Mouse (Mus musculus) CH12.LX (cell line): ENCODE measurements around the gene Trpc1. TPM values are rescaled to one million over a fixed set of nuclear protein-coding genes. Genes with fewer than 3 reads are reported as not detected.

Experiments used
- DNase-seq: peaks from one replicate; pipeline ENCODE4 v3.0.0-alpha.2; 2013; ENCODE audit errors: extremely low read depth
- H3K27ac ChIP-seq: 2 replicates; pipeline ENCODE4 v1.5.1; 2012; ENCODE audit warnings: low read depth, mild to moderate bottlenecking, control low read depth, moderate library complexity; ENCODE audit not compliant: insufficient read depth
- H3K27me3 ChIP-seq: replicated peaks from 2 replicates; pipeline ENCODE3; 2012; ENCODE audit warnings: inconsistent platforms
- H3K36me3 ChIP-seq, 2 experiments: replicated peaks in 1 of 2; 2 replicates each; pipeline versions ENCODE3 to v1.6.1; 2012; ENCODE audit warnings: inconsistent platforms in 1 of 2, low read length in 1 of 2, mild to moderate bottlenecking in 1 of 2, mixed read lengths in 1 of 2, moderate library complexity in 1 of 2; ENCODE audit not compliant: control insufficient read depth in 1 of 2, insufficient read depth in 1 of 2
- H3K4me1 ChIP-seq, 2 experiments: 2 replicates each; pipeline ENCODE4 v1.6.1; 2012; ENCODE audit warnings: inconsistent platforms in 1 of 2, moderate library complexity in 1 of 2; ENCODE audit not compliant: insufficient read depth in 2 of 2, control insufficient read depth in 1 of 2
- H3K4me2 ChIP-seq: 2 replicates; pipeline ENCODE4 v1.6.1; 2012; ENCODE audit warnings: low read depth, mild to moderate bottlenecking, control low read depth; ENCODE audit not compliant: poor library complexity, insufficient read depth, severe bottlenecking
- H3K4me3 ChIP-seq, 3 experiments: fragments of 150-350 bp in 1 of 3; sonication (generic) in 1 of 3; replicated peaks in 1 of 3; 2 replicates each; pipeline versions ENCODE3 to v1.5.1; 2011 to 2012; ENCODE audit warnings: low read depth in 2 of 3, low read length in 2 of 3, mild to moderate bottlenecking in 2 of 3, moderate library complexity in 2 of 3, control low read depth in 1 of 3, improper control_type of control experiment in 1 of 3, inconsistent platforms in 1 of 3, mixed read lengths in 1 of 3; ENCODE audit not compliant: poor library complexity in 1 of 3
- H3K79me2 ChIP-seq: replicated peaks from 2 replicates; pipeline ENCODE4 v1.6.1; 2012; ENCODE audit warnings: mild to moderate bottlenecking, moderate library complexity; ENCODE audit not compliant: control insufficient read depth, poor library complexity, insufficient read depth, severe bottlenecking; ENCODE audit errors: extremely low read depth
- H3K9ac ChIP-seq: 2 replicates; pipeline ENCODE4 v1.6.1; 2012; ENCODE audit warnings: low read depth, mild to moderate bottlenecking, control low read depth, moderate library complexity; ENCODE audit not compliant: insufficient read depth
- H3K9me3 ChIP-seq: replicated peaks from 2 replicates; pipeline ENCODE3; 2012; ENCODE audit warnings: low read length, inconsistent platforms, mixed read lengths
- BHLHE40 ChIP-seq: IDR thresholded peaks from 2 replicates; pipeline ENCODE4 v1.6.1; 2011; ENCODE audit warnings: mild to moderate bottlenecking, low read depth, low read length, improper control_type of control experiment
- CHD1 ChIP-seq: IDR thresholded peaks from 2 replicates; pipeline ENCODE4 v1.6.1; 2012; ENCODE audit warnings: low read depth, low read length, improper control_type of control experiment, inconsistent platforms
- E2F4 ChIP-seq: IDR thresholded peaks from 2 replicates; pipeline ENCODE4 v1.6.1; 2011; ENCODE audit warnings: low read depth, low read length, improper control_type of control experiment; ENCODE audit not compliant: insufficient replicate concordance
- EP300 ChIP-seq: IDR thresholded peaks from 2 replicates; pipeline ENCODE4 v1.6.1; 2011; ENCODE audit warnings: low read length, improper control_type of control experiment
- GABPA ChIP-seq: IDR thresholded peaks from 2 replicates; pipeline ENCODE4 v1.6.1; 2012; ENCODE audit warnings: low read depth, low read length, improper control_type of control experiment, inconsistent platforms; ENCODE audit not compliant: insufficient replicate concordance
- HCFC1 ChIP-seq: IDR thresholded peaks from 2 replicates; pipeline ENCODE4 v1.6.1; 2012; ENCODE audit warnings: low read depth, mild to moderate bottlenecking, inconsistent platforms, low read length, improper control_type of control experiment
- JUN ChIP-seq: IDR thresholded peaks from 2 replicates; pipeline ENCODE4 v1.6.1; 2011; ENCODE audit warnings: low read depth, mild to moderate bottlenecking, low read length, improper control_type of control experiment, moderate library complexity; ENCODE audit not compliant: insufficient read depth
- JUND ChIP-seq: conservative IDR thresholded peaks from 2 replicates; pipeline ENCODE4 v1.6.1; 2011; ENCODE audit warnings: low read depth, low read length, improper control_type of control experiment
- MEF2A ChIP-seq: IDR thresholded peaks from 2 replicates; pipeline ENCODE4 v1.6.1; 2014; ENCODE audit warnings: low read depth, mild to moderate bottlenecking, inconsistent platforms, low read length, improper control_type of control experiment, borderline replicate concordance
- MXI1 ChIP-seq: IDR thresholded peaks from 2 replicates; pipeline ENCODE4 v1.6.1; 2011; ENCODE audit warnings: mild to moderate bottlenecking, low read depth, low read length, improper control_type of control experiment
- MYC ChIP-seq: IDR thresholded peaks from 2 replicates; pipeline ENCODE4 v1.6.1; 2011; ENCODE audit warnings: low read depth, mild to moderate bottlenecking, improper control_type of control experiment, low read length
- NRF1 ChIP-seq: IDR thresholded peaks from 2 replicates; pipeline ENCODE4 v1.6.1; 2014; ENCODE audit warnings: low read depth, mild to moderate bottlenecking, inconsistent platforms, low read length, improper control_type of control experiment, moderate library complexity
- POLR2A ChIP-seq: IDR thresholded peaks from 2 replicates; pipeline ENCODE4 v1.6.1; 2011; ENCODE audit warnings: low read depth, mild to moderate bottlenecking, improper control_type of control experiment, low read length
- RAD21 ChIP-seq: IDR thresholded peaks from 2 replicates; pipeline ENCODE4 v1.6.1; 2011; ENCODE audit warnings: low read depth, mild to moderate bottlenecking, low read length, improper control_type of control experiment, moderate library complexity
- RCOR1 ChIP-seq: conservative IDR thresholded peaks from 2 replicates; pipeline ENCODE4 v1.6.1; 2012; ENCODE audit warnings: low read depth, mild to moderate bottlenecking, inconsistent platforms, low read length, improper control_type of control experiment
- SMC3 ChIP-seq: IDR thresholded peaks from 2 replicates; pipeline ENCODE4 v1.6.1; 2011; ENCODE audit warnings: low read depth, low read length, improper control_type of control experiment
- UBTF ChIP-seq: IDR thresholded peaks from 2 replicates; pipeline ENCODE4 v1.6.1; 2012; ENCODE audit warnings: low read depth, mild to moderate bottlenecking, inconsistent platforms, low read length, improper control_type of control experiment, moderate library complexity
- ZC3H11A ChIP-seq: IDR thresholded peaks from 2 replicates; pipeline ENCODE4 v1.6.1; 2012; ENCODE audit warnings: low read depth, mild to moderate bottlenecking, inconsistent platforms, low read length, improper control_type of control experiment
- ZMIZ1 ChIP-seq: IDR thresholded peaks from 2 replicates; pipeline ENCODE4 v1.6.1; 2012; ENCODE audit warnings: low read depth, mild to moderate bottlenecking, inconsistent platforms, low read length, improper control_type of control experiment
- dilution Hi-C: fragments of 300-500 bp; cut with MboI; formaldehyde crosslinking; loops from 2 replicates; pipeline ENCODE4 v1.14.3; 2020; ENCODE audit warnings: low sequenced_read_pairs; ENCODE audit not compliant: extremely low pct_unique_long_range_greater_than_20kb, extremely low pct_ligation_motif_present
- in situ Hi-C: fragments of 300-500 bp; cut with MboI; formaldehyde crosslinking; loops from 3 replicates; pipeline ENCODE4 v1.14.3; 2019; ENCODE audit warnings: low sequenced_read_pairs, low pct_ligation_motif_present, low pct_unique_long_range_greater_than_20kb, mixed read lengths
- polyA plus RNA-seq: library from polyadenylated mRNA; unstranded; fragments of >175 nt; gene quantifications from 2 replicates; pipeline ENCODE4 v1.2.1, GENCODE M21; 2012; ENCODE audit warnings: low read depth; ENCODE audit not compliant: insufficient read length
- total RNA-seq, 2 experiments: library from RNA; depleted of rRNA; stranded (reverse); fragments of 300-350 nt in 1 of 2; fragments of >200 nt in 1 of 2; gene quantifications; 2 replicates each; pipeline ENCODE4 v1.2.3; 2012 to 2014

Trpc1 gene
- total and polyA plus RNA-seq, 3 experiments = not detected

DNA sequence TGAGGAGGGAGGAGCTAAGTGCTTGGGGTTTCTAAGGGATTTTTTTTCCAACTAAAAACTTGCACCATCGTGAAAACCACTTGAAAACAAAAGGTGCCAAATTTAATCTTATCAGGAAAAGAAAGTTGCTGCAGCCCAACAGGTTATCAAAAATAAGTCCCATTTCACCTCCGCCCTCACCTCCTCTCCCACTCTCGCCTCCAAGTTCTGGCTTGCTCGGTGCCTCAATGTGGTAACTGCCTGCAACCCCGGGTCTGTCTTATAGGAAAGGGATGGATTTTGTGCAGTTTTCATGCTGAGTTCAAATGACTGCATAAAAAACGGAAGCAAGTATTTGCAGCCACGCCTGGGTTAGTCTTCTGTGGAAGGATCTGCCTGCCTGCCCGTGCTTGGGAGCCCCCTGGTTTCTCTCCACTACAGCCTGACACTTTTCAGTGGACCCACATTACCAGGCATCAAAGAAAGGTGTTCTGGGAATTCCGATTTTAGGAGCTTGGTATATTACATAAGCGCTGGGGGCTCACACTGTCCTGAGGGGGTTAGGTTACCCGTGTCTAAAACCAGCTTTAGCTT is 56.6 kb downstream of the Trpc1 start:
- DNase-seq = no peak
- H3K79me2 ChIP-seq = no peaks in the 10 kb centered on the region
- H3K4me1 ChIP-seq = no peaks in the 10 kb centered on the region
- H3K27ac ChIP-seq = no peak overlapping the region
- peak overlapping the region in 2 of 3 experiments; percentile 44 to 57 for H3K4me3 ChIP-seq
- TF ChIP-seq E2F4 (no peak), MXI1 (no peak), RAD21 (no peak), NRF1 (no peak), JUND (no peak), POLR2A (no peak), UBTF (no peak), JUN (no peak), EP300 (no peak)
- H3K9ac ChIP-seq = peak overlapping the region; percentile 50
- peak overlapping the region; percentile 97 for H3K4me2 ChIP-seq
- H3K27me3 ChIP-seq = no peaks in the 10 kb centered on the region
- H3K9me3 ChIP-seq = no peaks in the 10 kb centered on the region
- in situ Hi-C loops (loop anchor here (25.0 kb wide), 1 partner anchor 144 kb away; the partner anchor contains the start of gene Pls1), dilution Hi-C loops (no loop called here)
- no peaks in the 10 kb centered on the region for H3K36me3 ChIP-seq

DNA sequence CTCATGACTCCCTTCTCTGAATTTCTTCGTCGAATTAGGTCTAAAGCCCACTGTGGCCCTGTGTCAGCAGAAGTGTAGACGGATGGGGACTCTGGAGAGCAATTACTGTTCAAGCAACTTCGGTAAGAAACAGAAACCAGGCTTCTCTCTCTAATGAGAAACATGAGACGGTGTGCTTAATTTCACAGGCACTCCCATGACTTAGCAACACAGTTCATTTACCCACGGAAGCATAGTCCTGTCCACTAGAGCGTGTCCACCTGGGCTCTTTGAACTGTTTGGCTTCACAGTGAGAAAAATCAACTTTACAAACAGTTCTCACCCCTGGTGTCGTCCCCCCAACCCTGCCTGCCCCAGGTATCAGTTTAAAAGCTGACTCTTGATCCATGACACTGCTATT is 57.4 kb downstream of the Trpc1 start:
- Histone ChIP-seq H3K4me1 (no peaks in the 10 kb centered on the region), H3K4me2 (peak overlapping the region; percentile 51), H3K9ac (no peak overlapping the region), H3K36me3 (no peaks in the 10 kb centered on the region), H3K27me3 (no peaks in the 10 kb centered on the region), H3K27ac (no peak overlapping the region), H3K79me2 (no peaks in the 10 kb centered on the region), H3K4me3 (no peak overlapping the region), H3K9me3 (no peaks in the 10 kb centered on the region)
- TF ChIP-seq RCOR1 (no peak), SMC3 (no peak), MYC (no peak), UBTF (no peak), BHLHE40 (no peak), ZC3H11A (no peak), ZMIZ1 (no peak), GABPA (no peak), CHD1 (no peak), MXI1 (no peak), MEF2A (no peak), HCFC1 (no peak)
- dilution Hi-C loops = no loop called here
- DNase-seq = no peak
- in situ Hi-C loops = loop anchor here (25.0 kb wide), 1 partner anchor 144 kb away; the partner anchor contains the start of gene Pls1
